Mouse (Mus musculus): ENCODE results near the gene Hapln3. TPM values are rescaled to one million over a fixed set of nuclear protein-coding genes. Genes with fewer than 3 reads are reported as not detected.
A peak's percentile ranks its signal among the peaks of the same experiment; 100 is the strongest.

Hapln3 gene
- polyA plus RNA-seq, 1 experiment from 2014 or later = 0.62 TPM

DNA sequence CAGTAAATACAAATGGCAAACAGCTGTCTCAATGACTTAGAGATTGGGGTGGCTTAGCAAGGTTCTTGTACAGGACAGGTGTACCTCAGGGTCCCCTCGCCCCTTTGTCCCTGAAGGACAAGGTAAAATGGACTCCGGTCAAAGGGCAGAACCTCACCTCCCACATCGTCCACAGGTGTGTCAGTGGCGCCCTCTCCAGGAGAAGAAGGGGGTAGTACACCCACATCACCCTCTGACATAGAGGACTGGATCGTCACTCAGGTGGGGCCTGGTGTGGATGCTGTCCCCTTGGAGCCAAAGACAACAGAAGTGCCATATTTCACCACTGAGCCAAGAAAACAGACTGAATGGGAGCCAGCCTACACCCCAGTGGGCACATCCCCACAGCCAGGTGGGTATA, 34.3 kb downstream of the Hapln3 start:
- DNase-seq (ENCODE audit: low spot score) (no peak), ATAC-seq (ENCODE audit: low FRiP score, low TSS enrichment) (no peak)
- Histone ChIP-seq H3K27ac (replicated peaks) (no peak overlapping the region), H3K27me3 (ENCODE audit: control insufficient read depth, insufficient read depth, low read length) (no peaks in the 10 kb centered on the region), H3K4me2 (replicated peaks; ENCODE audit: low read depth) (no peak overlapping the region), H3K9ac (ENCODE audit: low read length) (no peak overlapping the region), H3K36me3 (ENCODE audit: control insufficient read depth, insufficient read depth, low read length) (no peaks in the 10 kb centered on the region), H3K4me3 (ENCODE audit: low read depth, low read length) (no peak overlapping the region), H3K9me3 (ENCODE audit: control insufficient read depth, low read length) (no peaks in the 10 kb centered on the region), H3K4me1 (replicated peaks; ENCODE audit: control insufficient read depth, insufficient read depth) (no peaks in the 10 kb centered on the region)
- WGBS = 76% methylated on average over 5 of the region's 5 CpGs
- TF ChIP-seq CTCF (IDR thresholded peaks at IDR 0.05; ENCODE audit: low read depth) (peak; percentile 20; the same call in 1 of the 2 replicates), EP300 (optimal IDR thresholded peaks at IDR 0.05) (no peak)

GRCm38 (mm10) chr7:79089111-79089510, 41.7 kb downstream of the Hapln3 start:
- WGBS = 85% methylated on average over 4 of the region's 4 CpGs
- Histone ChIP-seq H3K36me3 (ENCODE audit: control insufficient read depth, insufficient read depth, low read length) (no peaks in the 10 kb centered on the region), H3K9me3 (ENCODE audit: control insufficient read depth, low read length) (no peaks in the 10 kb centered on the region), H3K9ac (ENCODE audit: low read length) (no peak overlapping the region), H3K27me3 (ENCODE audit: control insufficient read depth, insufficient read depth, low read length) (no peaks in the 10 kb centered on the region), H3K27ac (replicated peaks) (no peak overlapping the region), H3K4me3 (ENCODE audit: low read depth, low read length) (no peak overlapping the region), H3K4me1 (replicated peaks; ENCODE audit: control insufficient read depth, insufficient read depth) (no peaks in the 10 kb centered on the region), H3K4me2 (replicated peaks; ENCODE audit: low read depth) (no peak overlapping the region)
- TF ChIP-seq CTCF (IDR thresholded peaks at IDR 0.05; ENCODE audit: low read depth) (peak; percentile 56), EP300 (optimal IDR thresholded peaks at IDR 0.05) (no peak)
- DNase-seq (ENCODE audit: low spot score) (no peak), ATAC-seq (ENCODE audit: low FRiP score, low TSS enrichment) (no peak)

GRCm38 (mm10) chr7:79080572-79081399, 50.0 kb downstream of the Hapln3 start:
- peak; percentile 76; the same call in 1 of the 2 replicates for ATAC-seq (ENCODE audit: low FRiP score, low TSS enrichment)
- DNase-seq (ENCODE audit: low spot score) = peak; percentile 72

GRCm38 (mm10) chr7:79079212-79079611, 51.6 kb downstream of the Hapln3 start:
- DNase-seq (ENCODE audit: low spot score) (no peak), ATAC-seq (ENCODE audit: low FRiP score, low TSS enrichment) (no peak)
- no peaks in the 10 kb centered on the region for H3K36me3 ChIP-seq (ENCODE audit: control insufficient read depth, insufficient read depth, low read length)
- H3K9ac ChIP-seq (ENCODE audit: low read length) = no peak overlapping the region
- 63% methylated on average over 3 of the region's 3 CpGs for WGBS
- no peak overlapping the region for H3K4me3 ChIP-seq (ENCODE audit: low read depth, low read length)
- H3K27me3 ChIP-seq (ENCODE audit: control insufficient read depth, insufficient read depth, low read length) = no peaks in the 10 kb centered on the region
- no peak overlapping the region for H3K4me2 ChIP-seq (replicated peaks; ENCODE audit: low read depth)
- H3K9me3 ChIP-seq (ENCODE audit: control insufficient read depth, low read length) = no peaks in the 10 kb centered on the region
- no peak for TF ChIP-seq CTCF (IDR thresholded peaks at IDR 0.05; ENCODE audit: low read depth)
- TF ChIP-seq EP300 (optimal IDR thresholded peaks at IDR 0.05) = no peak
- H3K27ac ChIP-seq (replicated peaks) = no peak overlapping the region
- H3K4me1 ChIP-seq (replicated peaks; ENCODE audit: control insufficient read depth, insufficient read depth) = no peaks in the 10 kb centered on the region

More at GRCm38 (mm10) chr7:79080572-79081399, 50.0 kb downstream of the Hapln3 start:
- H3K4me2 ChIP-seq (replicated peaks; ENCODE audit: low read depth) = no peak overlapping the region
- 26% methylated on average over 7 of the region's 7 CpGs for WGBS
- no peaks in the 10 kb centered on the region for H3K36me3 ChIP-seq (ENCODE audit: control insufficient read depth, insufficient read depth, low read length)
- H3K4me3 ChIP-seq (ENCODE audit: low read depth, low read length) = no peak overlapping the region
- H3K27me3 ChIP-seq (ENCODE audit: control insufficient read depth, insufficient read depth, low read length) = no peaks in the 10 kb centered on the region
- no peak overlapping the region for H3K27ac ChIP-seq (replicated peaks)
- no peak for TF ChIP-seq EP300 (optimal IDR thresholded peaks at IDR 0.05)
- peak; percentile 94 for TF ChIP-seq CTCF (IDR thresholded peaks at IDR 0.05; ENCODE audit: low read depth)
- H3K4me1 ChIP-seq (replicated peaks; ENCODE audit: control insufficient read depth, insufficient read depth) = no peaks in the 10 kb centered on the region
- no peaks in the 10 kb centered on the region for H3K9me3 ChIP-seq (ENCODE audit: control insufficient read depth, low read length)
- H3K9ac ChIP-seq (ENCODE audit: low read length) = no peak overlapping the region

- Histone ChIP-seq H3K4me1 (replicated peaks; ENCODE audit: control insufficient read depth, insufficient read depth) (no peaks in the 10 kb centered on the region), H3K4me3 (ENCODE audit: low read depth, low read length) (no peak overlapping the region), H3K36me3 (ENCODE audit: control insufficient read depth, insufficient read depth, low read length) (no peaks in the 10 kb centered on the region), H3K27me3 (ENCODE audit: control insufficient read depth, insufficient read depth, low read length) (no peaks in the 10 kb centered on the region), H3K9me3 (ENCODE audit: control insufficient read depth, low read length) (no peaks in the 10 kb centered on the region), H3K27ac (replicated peaks) (no peak overlapping the region), H3K9ac (ENCODE audit: low read length) (no peak overlapping the region), H3K4me2 (replicated peaks; ENCODE audit: low read depth) (no peak overlapping the region)
- no peak for TF ChIP-seq EP300 (optimal IDR thresholded peaks at IDR 0.05)
- TF ChIP-seq CTCF (IDR thresholded peaks at IDR 0.05; ENCODE audit: low read depth) = no peak
- ATAC-seq (ENCODE audit: low FRiP score, low TSS enrichment) (no peak), DNase-seq (ENCODE audit: low spot score) (no peak)
- 45% methylated on average over 4 of the region's 4 CpGs for WGBS
Measured at GRCm38 (mm10) chr7:79068231-79068630, 62.6 kb downstream of the Hapln3 start.

DNA sequence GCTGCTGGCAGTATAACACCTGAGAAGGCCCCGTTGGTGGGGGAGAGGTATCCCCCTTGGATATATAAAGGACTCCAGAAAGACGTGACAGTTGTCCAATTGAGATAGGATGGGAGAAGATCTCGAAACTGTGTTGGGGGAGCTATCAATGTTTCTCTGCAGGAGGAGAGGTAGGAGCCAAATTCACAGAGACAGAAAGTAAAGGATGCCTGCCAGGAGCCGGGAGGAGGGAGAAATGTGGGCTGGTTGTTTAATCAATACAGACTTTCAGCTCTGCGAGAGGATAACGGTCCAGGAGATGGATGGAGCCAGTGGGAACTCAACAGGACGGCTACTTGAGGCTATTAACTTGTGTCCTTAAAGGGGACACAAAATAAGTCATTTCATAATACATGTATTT, 63.4 kb downstream of the Hapln3 start:
- DNase-seq (ENCODE audit: low spot score) = no peak
- WGBS = 51% methylated on average over 7 of the region's 7 CpGs
- H3K4me1 ChIP-seq (replicated peaks; ENCODE audit: control insufficient read depth, insufficient read depth) = no peaks in the 10 kb centered on the region

More for the DNA sequence above, 63.4 kb downstream of the Hapln3 start:
- Histone ChIP-seq H3K4me3 (ENCODE audit: low read depth, low read length) (no peak overlapping the region), H3K9me3 (ENCODE audit: control insufficient read depth, low read length) (no peaks in the 10 kb centered on the region), H3K27ac (replicated peaks) (no peak overlapping the region), H3K4me2 (replicated peaks; ENCODE audit: low read depth) (no peak overlapping the region), H3K36me3 (ENCODE audit: control insufficient read depth, insufficient read depth, low read length) (no peaks in the 10 kb centered on the region), H3K9ac (ENCODE audit: low read length) (no peak overlapping the region), H3K27me3 (ENCODE audit: control insufficient read depth, insufficient read depth, low read length) (no peaks in the 10 kb centered on the region)
- TF ChIP-seq CTCF (IDR thresholded peaks at IDR 0.05; ENCODE audit: low read depth) (no peak), EP300 (optimal IDR thresholded peaks at IDR 0.05) (no peak)
- ATAC-seq (ENCODE audit: low FRiP score, low TSS enrichment) = no peak

Other genes with a start within 250 kb of the Hapln3 start
- gene Aen, start 235.2 kb downstream of the Hapln3 start, polyA plus RNA-seq (2015; fragmentation: Nextera tagmentation; extraction: Ambion mirVana) = 25.8 and 27.0 TPM in 2 replicates
- 10.6 and 10.9 TPM in 2 replicates for gene Isg20, start 217.6 kb downstream of the Hapln3 start, polyA plus RNA-seq (2015; fragmentation: Nextera tagmentation; extraction: Ambion mirVana)
- 0.02 TPM in 1 of 2 replicates, not detected in the other for gene Acan, start 77.5 kb downstream of the Hapln3 start, polyA plus RNA-seq (2015; fragmentation: Nextera tagmentation; extraction: Ambion mirVana)
- 178 TPM in 2 replicates for gene Mfge8, start 18.0 kb upstream of the Hapln3 start, polyA plus RNA-seq (2015; fragmentation: Nextera tagmentation; extraction: Ambion mirVana)
- gene Abhd2, start 142.2 kb upstream of the Hapln3 start, polyA plus RNA-seq (2015; fragmentation: Nextera tagmentation; extraction: Ambion mirVana) = 24.6 and 27.5 TPM in 2 replicates

All from stomach, postnatal 0 days (tissue).